Mouse (Mus musculus) kidney, adult 8-10 months (tissue): ENCODE data around the gene F12.

Experiments
- DNase-seq, 2 experiments: peaks; one replicate each; pipeline ENCODE4 v3.0.0; 2022

Gene F12

GRCm38 (mm10) chr13:55413333-55413732 lies 13.3 kb downstream of the F12 start:
- DNase-seq = no peak

GRCm38 (mm10) chr13:55412643-55413307 lies 13.8 kb downstream of the F12 start:
- DNase-seq = peak in 1 of 2 experiments; percentile 40

GRCm38 (mm10) chr13:55411826-55412225 lies 14.8 kb downstream of the F12 start:
- DNase-seq = no peak

GRCm38 (mm10) chr13:55408546-55409120 lies 18.0 kb downstream of the F12 start:
- DNase-seq = no peak

GRCm38 (mm10) chr13:55407341-55407740 lies 19.3 kb downstream of the F12 start:
- no peak for DNase-seq

- no peak for DNase-seq
Observed at GRCm38 (mm10) chr13:55405783-55406390, 20.7 kb downstream of the F12 start.

- DNase-seq = peak; percentile 55 to 61
Observed at GRCm38 (mm10) chr13:55404853-55405782, 21.5 kb downstream of the F12 start.

- DNase-seq = peak in 1 of 2 experiments; percentile 26
Observed at GRCm38 (mm10) chr13:55403935-55404852, 22.4 kb downstream of the F12 start.

- DNase-seq = no peak
Observed at GRCm38 (mm10) chr13:55403266-55403665, 23.3 kb downstream of the F12 start.

GRCm38 (mm10) chr13:55400039-55400346 lies 26.6 kb downstream of the F12 start:
- no peak for DNase-seq

GRCm38 (mm10) chr13:55399300-55400038 lies 27.1 kb downstream of the F12 start:
- DNase-seq = peak; percentile 84 to 87

- no peak for DNase-seq
Observed at GRCm38 (mm10) chr13:55398088-55398487, 28.5 kb downstream of the F12 start, which contains the start of gene Slc34a1. TSS of gene Slc34a1 (plus strand) at chr13:55398187.

GRCm38 (mm10) chr13:55392933-55393332 lies 33.7 kb downstream of the F12 start:
- DNase-seq = peak in 1 of 2 experiments; percentile 48

- DNase-seq = peak; percentile 90 to 94
Observed at GRCm38 (mm10) chr13:55391626-55392029, 35.0 kb downstream of the F12 start.

GRCm38 (mm10) chr13:55390644-55391043 lies 35.9 kb downstream of the F12 start:
- DNase-seq = peak; percentile 91 to 93

- DNase-seq = no peak
Observed at GRCm38 (mm10) chr13:55381790-55382189, 44.8 kb downstream of the F12 start.

- DNase-seq = peak; percentile 17 to 32
Observed at GRCm38 (mm10) chr13:55378907-55379580, 47.5 kb downstream of the F12 start.

GRCm38 (mm10) chr13:55375877-55376276 lies 50.7 kb downstream of the F12 start:
- DNase-seq = no peak

- no peak for DNase-seq
Observed at GRCm38 (mm10) chr13:55374206-55374924, 52.2 kb downstream of the F12 start.

- no peak for DNase-seq
Observed at GRCm38 (mm10) chr13:55371740-55372139, 54.9 kb downstream of the F12 start.
